Comparison of ENCODE assay signal across 11 mouse cellular contexts in the genomic region with DNA sequence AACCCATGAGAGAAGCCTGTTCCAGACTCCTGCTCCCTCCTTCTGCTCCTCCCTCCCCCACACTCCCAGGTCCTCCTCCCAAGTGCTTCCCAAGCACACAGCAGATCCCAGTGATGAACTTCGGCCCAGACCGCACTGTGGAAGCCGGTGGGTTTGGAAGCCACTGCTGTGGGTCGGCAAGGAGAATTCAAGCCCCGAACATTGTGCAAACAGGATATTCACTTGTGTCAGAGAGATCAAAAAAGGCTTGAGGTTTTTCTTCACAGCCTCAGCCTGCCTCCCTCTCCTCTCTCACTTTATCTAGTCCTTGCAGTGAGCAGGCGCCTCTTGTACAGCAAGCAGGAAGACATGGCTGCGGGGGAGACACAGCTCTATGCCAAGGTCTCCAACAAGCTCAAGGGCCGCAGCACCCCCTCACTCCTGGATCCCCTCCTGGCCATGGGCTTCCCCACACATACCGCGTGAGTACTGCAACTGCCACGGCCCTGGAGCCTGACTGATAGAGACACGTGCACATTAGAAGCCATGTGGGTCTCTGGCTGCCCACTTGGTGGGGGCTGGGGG. TPM values are rescaled to one million over a fixed set of nuclear protein-coding genes. Genes with fewer than 3 reads are reported as not detected.
DNase-seq lines count a peak whose midpoint lies in the region; ATAC-seq and TF ChIP-seq lines count a peak whose summit lies in the region.
"Had no signal": no experiment of that assay in that cellular context is flagged by ENCODE, and none has a peak within 500 bp of the region (broad histone marks: within the 10 kb centered on the region; RNA-seq: fewer than 3 reads in every experiment).

A gene (plus strand): TSS at position 103 of the 564 bp plus-strand sequence.

- H3K4me1 ChIP-seq in forebrain, postnatal 0 days (ENCODE audit: insufficient read depth), result no peaks in the 10 kb centered on the region
- H3K4me1 ChIP-seq: embryonic facial prominence, embryonic 10.5 days had no signal

- no peaks in the 10 kb centered on the region for H3K27me3 ChIP-seq in forebrain, postnatal 0 days (ENCODE audit: insufficient read depth, low read length)

- intact Hi-C loops in gastrocnemius, adult 2 months (cut with DNase I), result no loop called here

- H3K9me3 ChIP-seq in forebrain, postnatal 0 days (ENCODE audit: low read length), result no peaks in the 10 kb centered on the region
- H3K9me3 ChIP-seq: embryonic facial prominence, embryonic 10.5 days had no signal

- no peaks in the 10 kb centered on the region for H3K36me3 ChIP-seq in forebrain, postnatal 0 days (ENCODE audit: insufficient read depth)
- H3K36me3 ChIP-seq: embryonic facial prominence, embryonic 10.5 days had no signal

- TF ChIP-seq CTCF in gastrocnemius, adult 2 months (IDR thresholded peaks at IDR 0.05), result no peak
- TF ChIP-seq CTCF in forebrain, postnatal 0 days (IDR thresholded peaks at IDR 0.05; ENCODE audit: low read depth), result no peak

- DNase-seq in CD4-positive helper T cell, adult 2 months (ENCODE audit: low read depth, low spot score), result peak; percentile 85
- no peak for DNase-seq in gastrocnemius, adult 2 months
- DNase-seq in forebrain, postnatal 0 days, result no peak
- DNase-seq in adrenal gland, postnatal 14 days, result no peak
- DNase-seq: lung, embryonic 14.5 days; right cerebral cortex, postnatal 25 days had no signal

- no peak within 1 kb of the TSS for H3K9ac ChIP-seq in forebrain, postnatal 0 days
- H3K9ac ChIP-seq: hindbrain, embryonic 14.5 days; lung, embryonic 14.5 days had no signal

- 78% methylated on average over 12 of the region's 12 CpGs for WGBS in forebrain, postnatal 0 days

- ATAC-seq in CD4-positive, CD25-positive, alpha-beta regulatory T cell, adult 4 months, result peak; percentile 57
- peak; percentile 69 for ATAC-seq in inflammation-experienced regulatory T-cells, adult 6 months
- ATAC-seq in neutrophil, adult 5-6 weeks (ENCODE audit: extremely low read depth, insufficient number of reproducible peaks, low FRiP score, poor library complexity, severe bottlenecking), result peak; percentile 22; the same call in 1 of the 2 replicates
- no peak for ATAC-seq in forebrain, postnatal 0 days

- H3K4me3 ChIP-seq in gastrocnemius, adult 2 months, result no peak within 1 kb of the TSS
- no peak within 1 kb of the TSS for H3K4me3 ChIP-seq in forebrain, postnatal 0 days (ENCODE audit: low read depth, low read length)
- H3K4me3 ChIP-seq: embryonic facial prominence, embryonic 10.5 days had no signal

- no peak within 1 kb of the TSS for H3K4me2 ChIP-seq in forebrain, postnatal 0 days (ENCODE audit: low read depth)
- H3K4me2 ChIP-seq: hindbrain, embryonic 14.5 days; lung, embryonic 14.5 days had no signal

- no peak within 1 kb of the TSS for H3K27ac ChIP-seq in gastrocnemius, adult 2 months
- no peak within 1 kb of the TSS for H3K27ac ChIP-seq in forebrain, postnatal 0 days (ENCODE audit: low read depth, low read length)
- H3K27ac ChIP-seq: embryonic facial prominence, embryonic 10.5 days; hindbrain, embryonic 14.5 days had no signal

RNA-seq across cellular contexts. Expression of the gene that starts here (rescaled TPM):
- 100 to 1,000 TPM; 234 to 303 TPM for polyA plus RNA-seq in CD4-positive, CD25-positive, alpha-beta regulatory T cell, adult 4 months (2017; shearing (Covaris generic))
- polyA plus RNA-seq in inflammation-experienced regulatory T-cells, adult 6 months (2017; shearing (Covaris generic)), result 100 to 1,000 TPM; 224 to 328 (median 255) TPM
- 4.3 and 4.8 TPM in 2 replicates for total RNA-seq in neutrophil, adult 5-6 weeks (2017)
- not detected for total RNA-seq in gastrocnemius, adult 2 months (2021)
- 0.14 and 0.54 TPM in 2 replicates for total RNA-seq in forebrain, postnatal 0 days (2014; rRNA removed)
- not detected in 2 replicates for polyA plus RNA-seq in forebrain, postnatal 0 days (2015; fragmentation: Nextera tagmentation; extraction: Ambion mirVana)
- 0.63 and 3.1 TPM in 2 replicates for total RNA-seq in adrenal gland, postnatal 14 days (2021)
- polyA plus RNA-seq: hindbrain, embryonic 14.5 days had no signal

Comparison
In these comparisons a context has a peak if more than half of its experiments do, and no peak if none do; other contexts are left out.
1. RNA of the gene that starts here (polyA plus RNA-seq): 234 to 303 TPM in CD4-positive, CD25-positive, alpha-beta regulatory T cell, adult 4 months and 224 to 328 TPM in inflammation-experienced regulatory T-cells, adult 6 months; not detected in forebrain, postnatal 0 days; every median in the first group is over 100 times any median in the second.